Mouse (Mus musculus) liver, embryonic 13.5 days (tissue): ENCODE measurements around the gene Gm9936. TPM values are rescaled to one million over a fixed set of nuclear protein-coding genes. Genes with fewer than 3 reads are reported as not detected.
A peak's percentile ranks its signal among the peaks of the same experiment; 100 is the strongest.
"Not testable (repeated sequence)": the region's sequence is repeated elsewhere in the genome, so short reads cannot be mapped to it uniquely, and the experiment has no call there.

Experiments used
- ATAC-seq: fragments of 200-750 bp; cut with Nextera tagmentation; 2 replicates; pipeline ENCODE4 v1.8.0; 2017; ENCODE audit warnings: low read depth, mild to moderate bottlenecking, moderate number of reproducible peaks, moderate library complexity
- DNase-seq: peaks from one replicate; pipeline ENCODE4 v3.0.0; 2022
- H3K27ac ChIP-seq: fragments of 300-500 bp; sonication (generic); 2 replicates; pipeline ENCODE4 v1.5.1; 2015; ENCODE audit warnings: moderate library complexity, mild to moderate bottlenecking, inconsistent platforms
- H3K27me3 ChIP-seq: fragments of 300-500 bp; sonication (generic); 2 replicates; pipeline ENCODE4 v1.6.1; 2015; ENCODE audit warnings: mild to moderate bottlenecking, inconsistent platforms
- H3K36me3 ChIP-seq: fragments of 300-500 bp; sonication (generic); 2 replicates; pipeline ENCODE4 v1.6.1; 2015; ENCODE audit warnings: mild to moderate bottlenecking, inconsistent platforms
- H3K4me1 ChIP-seq: fragments of 300-500 bp; sonication (generic); replicated peaks from 2 replicates; pipeline ENCODE4 v1.6.1; 2015; ENCODE audit warnings: inconsistent platforms
- H3K4me2 ChIP-seq: fragments of 300-500 bp; sonication (generic); 2 replicates; pipeline ENCODE4 v1.6.1; 2015; ENCODE audit warnings: inconsistent platforms, mild to moderate bottlenecking, moderate library complexity
- H3K4me3 ChIP-seq: fragments of 300-500 bp; sonication (generic); replicated peaks from 2 replicates; pipeline ENCODE4 v1.5.1; 2015; ENCODE audit warnings: mild to moderate bottlenecking, inconsistent platforms
- H3K9ac ChIP-seq: fragments of 300-500 bp; sonication (generic); 2 replicates; pipeline ENCODE4 v1.6.1; 2015; ENCODE audit warnings: mild to moderate bottlenecking, inconsistent platforms
- H3K9me3 ChIP-seq: fragments of 300-500 bp; sonication (generic); replicated peaks from 2 replicates; pipeline ENCODE4 v1.6.1; 2016; ENCODE audit warnings: inconsistent platforms
- WGBS: fragments of 180-500 bp; shearing (Covaris S2); methylation state at CpG from one replicate; pipeline ENCODE4 v1.1.7; 2015; ENCODE audit not compliant: insufficient replicate concordance; 5-methylcytosine and 5-hydroxymethylcytosine counted together
- polyA plus RNA-seq: library from polyadenylated mRNA; unstranded; fragments of >200 nt; fragmentation: Nextera tagmentation; extraction: Ambion mirVana; gene quantifications from 2 replicates; pipeline ENCODE4 v1.2.1, GENCODE M21; 2015

The Gm9936 gene
- polyA plus RNA-seq, 1 experiment from 2014 or later: not detected

DNA sequence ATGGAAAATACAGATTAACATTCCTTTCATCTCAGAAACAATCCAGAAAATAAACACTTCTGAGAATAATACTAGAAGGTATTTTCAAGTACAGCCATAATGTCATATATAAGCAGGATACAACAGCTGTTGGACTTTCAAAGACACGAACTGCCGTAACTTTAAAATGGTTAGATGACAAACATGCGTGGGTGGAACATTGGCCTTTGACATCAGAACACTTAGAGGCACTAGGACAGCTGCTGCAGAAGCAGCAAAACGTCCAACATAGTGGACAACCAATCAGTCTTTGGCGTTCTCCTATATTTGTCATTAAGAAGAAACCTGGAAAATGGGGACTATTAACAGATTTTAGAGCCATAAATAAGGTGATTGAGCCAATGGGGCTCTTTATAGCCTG lies 18.0 kb downstream of the Gm9936 start:
- DNase-seq, H3K9me3 ChIP-seq, H3K27me3 ChIP-seq, H3K9ac ChIP-seq, H3K4me1 ChIP-seq, H3K36me3 ChIP-seq, H3K27ac ChIP-seq, H3K4me2 ChIP-seq, ATAC-seq, H3K4me3 ChIP-seq: not testable (repeated sequence)
- 52% methylated on average over 5 of the region's 5 CpGs for WGBS

DNA sequence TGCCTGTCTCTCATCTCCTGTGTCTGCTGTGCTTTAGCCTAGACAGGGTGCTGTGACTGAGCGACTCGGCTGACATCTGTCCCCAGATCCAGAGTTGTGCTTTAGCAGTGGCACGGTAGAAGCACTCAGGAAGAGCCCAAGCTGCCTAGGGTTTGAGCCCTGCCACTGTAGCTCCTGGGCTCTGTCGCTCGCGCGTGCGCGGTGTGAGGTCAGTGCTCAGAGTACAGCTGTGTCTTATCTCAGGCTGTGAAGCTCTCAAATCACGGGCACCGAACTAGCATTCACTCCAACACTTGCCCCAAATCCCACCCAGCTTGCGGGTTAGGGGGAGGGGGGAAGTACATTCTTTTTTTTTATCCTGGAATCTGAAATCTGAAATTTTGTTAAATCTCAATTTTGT lies 21.6 kb downstream of the Gm9936 start:
- H3K9ac ChIP-seq: no peak overlapping the region
- no peaks in the 10 kb centered on the region for H3K36me3 ChIP-seq
- H3K27ac ChIP-seq: no peak overlapping the region
- H3K4me1 ChIP-seq: no peaks in the 10 kb centered on the region
- no peaks in the 10 kb centered on the region for H3K9me3 ChIP-seq
- no peak for ATAC-seq
- DNase-seq: no peak
- H3K4me3 ChIP-seq: no peak overlapping the region
- WGBS: 49% methylated on average over 12 of the region's 12 CpGs
- 0 out of 2 replicates have a peak, but pooled peaks cover 3% of the 10 kb centered on the region for H3K27me3 ChIP-seq
- no peak overlapping the region for H3K4me2 ChIP-seq

DNA sequence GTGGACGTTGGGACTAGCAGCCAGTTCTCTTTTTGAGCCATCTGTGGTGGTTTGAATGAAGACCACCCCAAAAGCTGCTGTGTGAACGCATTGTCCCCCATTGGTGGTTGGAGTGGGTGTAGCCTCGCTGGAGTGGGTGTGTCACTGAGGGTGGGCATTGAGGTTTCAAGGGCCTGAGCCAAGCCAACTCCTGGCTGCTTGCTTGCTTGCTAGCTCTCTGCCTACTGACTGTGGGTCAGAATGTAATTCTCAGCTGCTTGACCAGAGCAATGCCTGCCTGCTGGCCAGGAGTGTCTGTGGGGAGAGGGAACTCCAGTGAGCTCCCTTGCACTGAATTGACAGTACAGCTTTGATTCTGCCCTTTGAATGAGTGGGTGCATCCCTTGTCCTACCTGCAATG lies 28.7 kb downstream of the Gm9936 start:
- Histone ChIP-seq H3K4me3 (no peak overlapping the region), H3K27ac (no peak overlapping the region), H3K4me1 (peaks cover 11% of the 10 kb centered on the region), H3K27me3 (0 out of 2 replicates have a peak, but pooled peaks cover 2% of the 10 kb centered on the region), H3K9me3 (no peaks in the 10 kb centered on the region), H3K36me3 (no peaks in the 10 kb centered on the region), H3K4me2 (no peak overlapping the region), H3K9ac (no peak overlapping the region)
- no peak for DNase-seq
- ATAC-seq: no peak
- WGBS: 46% methylated on average over 3 of the region's 3 CpGs

GRCm38 (mm10) chr5:114827427-114827826 lies 31.1 kb downstream of the Gm9936 start:
- no peak overlapping the region for H3K9ac ChIP-seq
- 59% methylated on average over 12 of the region's 12 CpGs for WGBS
- 0 out of 2 replicates have a peak, but pooled peaks cover 2% of the 10 kb centered on the region for H3K27me3 ChIP-seq
- no peak overlapping the region for H3K27ac ChIP-seq
- DNase-seq (no peak), ATAC-seq (no peak)
- no peaks in the 10 kb centered on the region for H3K9me3 ChIP-seq
- H3K36me3 ChIP-seq: peaks cover 1% of the 10 kb centered on the region; the same call in 1 of the 2 replicates
- no peak overlapping the region for H3K4me2 ChIP-seq
- H3K4me1 ChIP-seq: peaks cover 27% of the 10 kb centered on the region
- no peak overlapping the region for H3K4me3 ChIP-seq

DNA sequence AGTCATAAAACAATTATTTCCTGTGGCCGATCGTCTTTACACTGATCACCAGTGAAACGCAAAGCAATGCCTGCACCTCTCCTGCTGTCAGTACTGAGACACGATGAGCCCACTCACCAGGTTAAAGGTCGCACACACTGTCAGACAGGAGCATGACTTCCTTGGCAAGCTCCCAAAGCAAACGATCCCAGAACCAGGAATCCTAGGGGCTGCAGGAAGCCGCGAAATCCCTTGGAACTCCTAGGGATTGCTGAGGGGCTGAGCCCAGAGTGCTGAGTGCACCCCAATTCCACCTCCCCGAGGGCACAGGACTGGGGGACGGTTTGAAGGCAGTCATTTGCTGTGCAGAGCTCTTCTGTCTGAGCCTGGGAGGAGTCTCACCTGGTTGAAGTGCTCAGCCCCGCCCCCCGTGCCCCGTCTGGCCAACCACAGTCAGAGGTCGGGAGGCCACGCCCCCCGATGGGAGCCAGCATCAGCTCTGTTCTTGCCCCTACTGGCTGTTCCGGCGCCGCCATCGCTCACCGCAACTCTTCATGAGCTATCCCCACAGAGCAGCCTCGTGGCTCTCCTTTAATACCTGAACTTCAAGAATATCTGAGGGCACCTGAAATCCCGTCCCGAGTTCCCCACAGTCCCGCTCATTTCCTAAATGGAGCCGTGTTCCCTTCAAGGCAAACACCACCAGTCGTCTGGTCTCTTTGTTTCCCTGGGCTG lies 32.3 kb downstream of the Gm9936 start:
- DNase-seq (peak; percentile 84), ATAC-seq (peak; percentile 91)
- 10% methylated on average over 27 of the region's 27 CpGs for WGBS
- H3K9me3 ChIP-seq: no peaks in the 10 kb centered on the region
- H3K4me3 ChIP-seq: peak overlapping the region; percentile 55
- H3K27me3 ChIP-seq: 0 out of 2 replicates have a peak, but pooled peaks cover 2% of the 10 kb centered on the region
- H3K4me2 ChIP-seq: peak overlapping the region; percentile 70
- peaks cover 28% of the 10 kb centered on the region for H3K4me1 ChIP-seq
- H3K36me3 ChIP-seq: peaks cover 13% of the 10 kb centered on the region
- no peak overlapping the region for H3K27ac ChIP-seq
- H3K9ac ChIP-seq: peak overlapping the region; percentile 66

GRCm38 (mm10) chr5:114824197-114824596 lies 34.3 kb downstream of the Gm9936 start:
- DNase-seq: peak; percentile 42
- H3K27me3 ChIP-seq: 0 out of 2 replicates have a peak, but pooled peaks cover 2% of the 10 kb centered on the region
- H3K4me2 ChIP-seq: peak overlapping the region; percentile 75
- no peak for ATAC-seq
- H3K4me1 ChIP-seq: peaks cover 28% of the 10 kb centered on the region
- peak overlapping the region; percentile 53; the same call in 1 of the 2 replicates for H3K27ac ChIP-seq
- 6% methylated on average over 9 of the region's 9 CpGs for WGBS
- H3K9ac ChIP-seq: no peak overlapping the region
- H3K36me3 ChIP-seq: peaks cover 16% of the 10 kb centered on the region
- H3K9me3 ChIP-seq: no peaks in the 10 kb centered on the region
- H3K4me3 ChIP-seq: peak overlapping the region; percentile 43

GRCm38 (mm10) chr5:114822796-114823688 lies 35.4 kb downstream of the Gm9936 start, which contains the start of gene 1500011B03Rik:
Gene 1500011B03Rik, minus strand, starts transcription at chr5:114823468.
- Histone ChIP-seq H3K27ac (peak within 1 kb of the TSS; percentile 53; the same call in 1 of the 2 replicates), H3K36me3 (peaks cover 16% of the 10 kb centered on the region), H3K27me3 (no peaks in the 10 kb centered on the region), H3K9me3 (no peaks in the 10 kb centered on the region), H3K4me2 (peak within 1 kb of the TSS; percentile 75), H3K4me1 (peaks cover 31% of the 10 kb centered on the region), H3K9ac (peak within 1 kb of the TSS; percentile 70), H3K4me3 (peak within 1 kb of the TSS; percentile 72)
- DNase-seq (peak; percentile 63), ATAC-seq (peak; percentile 67)
- 9% methylated on average over 53 of the region's 53 CpGs for WGBS

DNA sequence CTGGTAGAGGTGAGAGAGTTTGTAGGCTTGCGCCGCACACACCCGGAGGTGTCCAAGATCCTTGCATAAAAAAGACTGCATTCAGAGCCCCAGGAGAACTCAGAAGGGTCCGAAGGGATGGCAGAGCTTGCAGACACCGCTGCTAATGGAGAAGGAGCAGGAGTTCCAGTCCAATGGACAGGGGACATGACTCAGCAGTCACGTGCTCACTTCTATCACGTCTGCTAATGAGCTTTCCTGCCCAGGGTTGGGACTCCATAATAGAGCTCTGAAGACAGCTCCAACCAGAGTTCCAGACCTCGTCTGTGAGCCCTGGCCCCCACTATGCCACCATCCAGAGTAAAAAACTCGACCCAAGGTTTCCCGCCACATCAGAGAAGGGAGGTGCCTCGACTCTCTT lies 40.4 kb downstream of the Gm9936 start:
- 51% methylated on average over 11 of the region's 11 CpGs for WGBS
- DNase-seq (peak; percentile 49), ATAC-seq (peak; percentile 40; the same call in 1 of the 2 replicates)
- Histone ChIP-seq H3K4me1 (peaks cover 21% of the 10 kb centered on the region), H3K27ac (no peak overlapping the region), H3K9ac (no peak overlapping the region), H3K36me3 (peaks cover 16% of the 10 kb centered on the region), H3K9me3 (no peaks in the 10 kb centered on the region), H3K27me3 (no peaks in the 10 kb centered on the region), H3K4me2 (no peak overlapping the region), H3K4me3 (no peak overlapping the region)

- DNase-seq (no peak), ATAC-seq (no peak)
- Histone ChIP-seq H3K27me3 (no peaks in the 10 kb centered on the region), H3K27ac (no peak overlapping the region), H3K36me3 (peaks cover 7% of the 10 kb centered on the region), H3K4me2 (no peak overlapping the region), H3K9ac (no peak overlapping the region), H3K4me1 (peaks cover 28% of the 10 kb centered on the region), H3K9me3 (no peaks in the 10 kb centered on the region), H3K4me3 (no peak overlapping the region)
- WGBS: 71% methylated on average over 6 of the region's 6 CpGs
Observed at GRCm38 (mm10) chr5:114816599-114816998, 41.9 kb downstream of the Gm9936 start.

GRCm38 (mm10) chr5:114813525-114814181 lies 44.8 kb downstream of the Gm9936 start:
- Histone ChIP-seq H3K4me1 (peaks cover 54% of the 10 kb centered on the region), H3K27me3 (no peaks in the 10 kb centered on the region), H3K4me3 (peak overlapping the region; percentile 94), H3K27ac (peak overlapping the region; percentile 68), H3K4me2 (peak overlapping the region; percentile 86), H3K36me3 (peaks cover 4% of the 10 kb centered on the region; the same call in 1 of the 2 replicates), H3K9ac (peak overlapping the region; percentile 85), H3K9me3 (no peaks in the 10 kb centered on the region)
- WGBS: under 1% methylated on average over 50 of the region's 50 CpGs
- DNase-seq (peak; percentile 71), ATAC-seq (peak; percentile 88)

DNA sequence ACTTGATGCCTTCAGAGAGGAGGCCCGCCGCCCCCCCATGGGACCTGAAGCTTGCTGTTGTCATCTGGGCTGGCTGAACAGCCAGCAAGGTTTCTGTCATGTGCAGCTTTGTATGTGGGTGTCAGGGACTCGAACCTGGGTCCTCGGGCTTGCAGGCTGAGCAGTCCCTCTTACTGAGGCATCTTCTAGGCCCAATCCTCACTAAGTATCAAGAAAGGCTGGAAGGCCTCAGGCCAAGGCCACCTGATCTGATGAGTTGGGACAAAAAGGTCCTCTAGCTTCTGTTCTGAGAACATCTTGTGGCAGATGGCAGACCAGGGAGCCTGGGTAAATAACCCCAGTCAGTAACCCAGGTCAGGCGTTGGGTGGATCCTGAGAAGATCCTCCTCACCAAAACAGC lies 48.7 kb downstream of the Gm9936 start:
- H3K4me3 ChIP-seq: no peak overlapping the region
- no peak for DNase-seq
- ATAC-seq: no peak
- H3K4me2 ChIP-seq: no peak overlapping the region
- peaks cover 22% of the 10 kb centered on the region for H3K36me3 ChIP-seq
- 67% methylated on average over 5 of the region's 5 CpGs for WGBS
- peak overlapping the region; percentile 65 for H3K27ac ChIP-seq
- no peaks in the 10 kb centered on the region for H3K9me3 ChIP-seq
- H3K9ac ChIP-seq: no peak overlapping the region
- peaks cover 86% of the 10 kb centered on the region for H3K4me1 ChIP-seq
- H3K27me3 ChIP-seq: no peaks in the 10 kb centered on the region
